Mouse (Mus musculus): ENCODE results near the gene 4930402K13Rik. TPM values are rescaled to one million over a fixed set of nuclear protein-coding genes. Genes with fewer than 3 reads are reported as not detected.
"Not testable (repeated sequence)": the region's sequence is repeated elsewhere in the genome, so short reads cannot be mapped to it uniquely, and the experiment has no call there.

4930402K13Rik gene
- not detected for total RNA-seq (2018; cell fraction: chromatin; rRNA removed)
- total RNA-seq (2018; cell fraction: cytosol; rRNA removed), result not detected
- total RNA-seq (2018; cell fraction: nucleus; rRNA removed), result not detected
- not detected in 3 replicates for polyA plus RNA-seq (2018)

GRCm38 (mm10) chrX:9104262-9104661 is at the start of gene 4930402K13Rik:
Gene 4930402K13Rik (plus strand): TSS chrX:9104562.
- no peak within 1 kb of the TSS for H3K4me3 ChIP-seq (ENCODE audit: inconsistent target)
- H3K79me2 ChIP-seq (ENCODE audit: inconsistent target), result no peaks in the 10 kb centered on the region
- no peak within 1 kb of the TSS for H3K27ac ChIP-seq
- 96% methylated on average over 6 of the region's 6 CpGs for WGBS (ENCODE audit: missing documents)
- no peaks in the 10 kb centered on the region for H3K36me3 ChIP-seq (ENCODE audit: inconsistent target)

- H3K27ac ChIP-seq; H3K36me3 ChIP-seq (ENCODE audit: inconsistent target); H3K4me3 ChIP-seq (ENCODE audit: inconsistent target); H3K79me2 ChIP-seq (ENCODE audit: inconsistent target): not testable (repeated sequence)
- WGBS (ENCODE audit: missing documents), result 18% methylated on average over 4 of the region's 9 CpGs
Observed at GRCm38 (mm10) chrX:9060952-9061351, 43.4 kb upstream of the 4930402K13Rik start.

- Histone ChIP-seq H3K36me3 (ENCODE audit: inconsistent target) (no peaks in the 10 kb centered on the region), H3K79me2 (ENCODE audit: inconsistent target) (no peaks in the 10 kb centered on the region), H3K4me3 (ENCODE audit: inconsistent target) (no peak overlapping the region), H3K27ac (no peak overlapping the region)
- WGBS (ENCODE audit: missing documents), result 94% methylated on average over 4 of the region's 4 CpGs
Observed at GRCm38 (mm10) chrX:9062101-9062500, 42.3 kb upstream of the 4930402K13Rik start.

GRCm38 (mm10) chrX:9062715-9063114 is 41.6 kb upstream of the 4930402K13Rik start, which contains the start of gene Fthl17f:
Gene Fthl17f (plus strand): TSS chrX:9063015.
- H3K4me3 ChIP-seq (ENCODE audit: inconsistent target); H3K79me2 ChIP-seq (ENCODE audit: inconsistent target); H3K36me3 ChIP-seq (ENCODE audit: inconsistent target); H3K27ac ChIP-seq: not testable (repeated sequence)
- WGBS (ENCODE audit: missing documents), result 88% methylated on average over 10 of the region's 11 CpGs

GRCm38 (mm10) chrX:9077699-9078098 is 26.7 kb upstream of the 4930402K13Rik start:
- no CpG with 5 or more reads among the region's 10 CpGs for WGBS (ENCODE audit: missing documents)
- not testable (repeated sequence) for H3K4me3 ChIP-seq (ENCODE audit: inconsistent target); H3K27ac ChIP-seq; H3K79me2 ChIP-seq (ENCODE audit: inconsistent target); H3K36me3 ChIP-seq (ENCODE audit: inconsistent target)

GRCm38 (mm10) chrX:9095066-9095465 is 9.3 kb upstream of the 4930402K13Rik start:
- H3K79me2 ChIP-seq (ENCODE audit: inconsistent target); H3K36me3 ChIP-seq (ENCODE audit: inconsistent target); H3K27ac ChIP-seq; H3K4me3 ChIP-seq (ENCODE audit: inconsistent target): not testable (repeated sequence)

GRCm38 (mm10) chrX:9110381-9110780 is 6.0 kb downstream of the 4930402K13Rik start:
- no peak overlapping the region for H3K27ac ChIP-seq
- H3K4me3 ChIP-seq (ENCODE audit: inconsistent target), result no peak overlapping the region
- WGBS (ENCODE audit: missing documents), result 79% methylated on average over 2 of the region's 2 CpGs
- H3K79me2 ChIP-seq (ENCODE audit: inconsistent target), result no peaks in the 10 kb centered on the region
- no peaks in the 10 kb centered on the region for H3K36me3 ChIP-seq (ENCODE audit: inconsistent target)

- no peak overlapping the region for H3K4me3 ChIP-seq (ENCODE audit: inconsistent target)
- H3K36me3 ChIP-seq (ENCODE audit: inconsistent target), result no peaks in the 10 kb centered on the region
- WGBS (ENCODE audit: missing documents), result 74% methylated on average over 4 of the region's 4 CpGs
- H3K79me2 ChIP-seq (ENCODE audit: inconsistent target), result no peaks in the 10 kb centered on the region
- H3K27ac ChIP-seq, result no peak overlapping the region
Observed at GRCm38 (mm10) chrX:9124928-9125327, 20.6 kb downstream of the 4930402K13Rik start.

DNA sequence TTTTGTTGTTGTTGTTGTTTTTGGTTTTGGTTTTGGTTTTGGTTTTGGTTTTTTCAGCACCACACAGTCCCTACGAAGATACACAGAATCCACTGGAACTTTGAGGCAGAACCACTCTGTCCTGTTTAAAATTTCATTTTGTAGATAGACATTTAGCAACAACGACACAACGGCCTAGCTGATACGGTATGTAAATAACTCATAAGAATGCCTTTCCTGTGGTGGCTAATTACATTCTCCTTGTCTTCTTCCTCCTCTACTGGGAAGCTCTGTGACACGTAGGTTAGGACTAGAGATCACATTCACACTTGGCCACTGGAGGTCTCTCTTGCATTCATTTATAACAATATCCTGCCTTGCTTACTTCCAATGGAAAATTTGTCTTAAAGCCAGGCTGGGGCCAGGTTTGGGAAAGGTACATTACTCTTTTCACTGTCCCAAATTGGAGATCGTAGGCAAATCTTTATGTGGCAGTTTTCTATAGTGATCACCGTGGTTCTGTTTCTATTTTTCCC is 24.0 kb downstream of the 4930402K13Rik start:
- H3K4me3 ChIP-seq (ENCODE audit: inconsistent target), result no peak overlapping the region
- no peak overlapping the region for H3K27ac ChIP-seq
- H3K36me3 ChIP-seq (ENCODE audit: inconsistent target), result no peaks in the 10 kb centered on the region
- no peaks in the 10 kb centered on the region for H3K79me2 ChIP-seq (ENCODE audit: inconsistent target)
- 42% methylated on average over 7 of the region's 7 CpGs for WGBS (ENCODE audit: missing documents)

- H3K79me2 ChIP-seq (ENCODE audit: inconsistent target), result no peaks in the 10 kb centered on the region
- no peak overlapping the region for H3K4me3 ChIP-seq (ENCODE audit: inconsistent target)
- 79% methylated on average over 3 of the region's 4 CpGs for WGBS (ENCODE audit: missing documents)
- no peak overlapping the region for H3K27ac ChIP-seq
- no peaks in the 10 kb centered on the region for H3K36me3 ChIP-seq (ENCODE audit: inconsistent target)
Observed at GRCm38 (mm10) chrX:9139290-9139948, 35.1 kb downstream of the 4930402K13Rik start.

DNA sequence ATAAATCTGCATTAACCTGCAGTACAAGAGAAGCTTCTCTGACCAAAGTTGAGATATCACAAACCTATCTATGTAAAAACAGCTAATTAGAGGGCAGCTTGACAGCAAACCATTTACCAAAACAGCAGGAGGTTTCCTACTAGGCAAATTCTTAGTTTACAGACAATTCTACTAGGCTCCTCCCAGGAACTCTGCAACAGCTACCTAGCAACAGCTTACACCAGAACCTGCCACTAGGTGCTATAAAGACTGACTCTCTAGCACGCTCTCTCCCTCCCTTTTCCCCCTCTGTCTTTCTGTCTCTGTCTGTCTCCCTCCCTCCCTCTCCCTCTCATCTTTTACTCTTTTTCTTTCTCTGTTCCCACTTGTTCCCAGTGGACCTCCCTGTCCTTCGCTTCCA is 38.3 kb downstream of the 4930402K13Rik start:
- H3K4me3 ChIP-seq (ENCODE audit: inconsistent target), result no peak overlapping the region
- no peak overlapping the region for H3K27ac ChIP-seq
- no peaks in the 10 kb centered on the region for H3K36me3 ChIP-seq (ENCODE audit: inconsistent target)
- H3K79me2 ChIP-seq (ENCODE audit: inconsistent target), result no peaks in the 10 kb centered on the region
- 89% methylated on average over 2 of the region's 2 CpGs for WGBS (ENCODE audit: missing documents)

Other genes starting within 250 kb of the 4930402K13Rik start
- not detected in 3 replicates for gene Gm5751, start 230.3 kb upstream of the 4930402K13Rik start, polyA plus RNA-seq (2018)
- gene B630019K06Rik, start 212.2 kb upstream of the 4930402K13Rik start, polyA plus RNA-seq (2018), result 0.99 to 1.8 TPM (median 1.4 TPM) in 3 replicates
- gene Fthl17b, start 141.6 kb upstream of the 4930402K13Rik start, polyA plus RNA-seq (2018), result not detected in 3 replicates
- not detected in 3 replicates for gene Fthl17c, start 128.0 kb upstream of the 4930402K13Rik start, polyA plus RNA-seq (2018)
- gene Fthl17d, start 117.8 kb upstream of the 4930402K13Rik start, polyA plus RNA-seq (2018), result not detected in 3 replicates
- not detected in 3 replicates for gene Fthl17e, start 71.1 kb upstream of the 4930402K13Rik start, polyA plus RNA-seq (2018)
- not detected in 3 replicates for gene Fthl17f, start 41.5 kb upstream of the 4930402K13Rik start, polyA plus RNA-seq (2018)
- 0.21 TPM in 1 of 3 replicates, not detected in the others for gene Lancl3, start 95.3 kb downstream of the 4930402K13Rik start, polyA plus RNA-seq (2018)
- not detected in 3 replicates for gene Gm14862, start 152.3 kb downstream of the 4930402K13Rik start, polyA plus RNA-seq (2018)
- 0.45 to 1.3 TPM (median 0.56 TPM) in 3 replicates for gene Xk, start 168.2 kb downstream of the 4930402K13Rik start, polyA plus RNA-seq (2018)
- not detected in 3 replicates for gene H2al1m, start 179.2 kb downstream of the 4930402K13Rik start, polyA plus RNA-seq (2018)
- not detected in 3 replicates for gene H2al1k, start 246.1 kb downstream of the 4930402K13Rik start, polyA plus RNA-seq (2018)

All from macrophage (primary cell).